Mouse (Mus musculus) gonadal fat pad, adult 2 months (tissue): Measurements from ENCODE around the gene Slc25a53. TPM values are rescaled to one million over a fixed set of nuclear protein-coding genes. Genes with fewer than 3 reads are reported as not detected.
"Not testable (repeated sequence)": the region's sequence is repeated elsewhere in the genome, so short reads cannot be mapped to it uniquely, and the experiment has no call there.

Experiments
- DNase-seq: peaks from one replicate; pipeline ENCODE4 v3.0.0-alpha.2; 2012; ENCODE audit warnings: low read depth
- polyA plus RNA-seq: library from polyadenylated mRNA; depleted of rRNA; stranded (reverse); fragments of >200 nt; gene quantifications from 2 replicates; pipeline ENCODE4 v1.2.3, GENCODE M21; 2012; rRNA removed

The Slc25a53 gene
- polyA plus RNA-seq, 1 experiment, result 5.6 TPM

DNA sequence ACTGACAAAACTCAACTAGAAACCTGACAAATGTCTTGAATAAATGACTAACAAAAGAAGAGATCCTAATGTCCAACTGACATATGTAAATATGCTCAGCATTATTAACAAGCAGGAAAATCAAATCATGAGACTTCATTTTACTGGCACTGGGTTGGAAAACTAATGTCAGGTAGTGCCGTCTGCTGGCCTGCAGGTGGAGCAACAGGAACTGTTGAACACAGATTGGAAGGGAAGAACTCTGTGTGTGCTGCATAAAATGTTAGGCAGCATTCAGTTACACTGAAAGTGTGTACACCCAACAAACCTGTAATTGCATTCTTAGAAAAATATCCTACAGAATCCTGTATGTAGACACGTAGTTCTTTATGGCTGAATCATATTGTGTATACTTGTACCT is 78.4 kb downstream of the Slc25a53 start:
- DNase-seq, result no peak

DNA sequence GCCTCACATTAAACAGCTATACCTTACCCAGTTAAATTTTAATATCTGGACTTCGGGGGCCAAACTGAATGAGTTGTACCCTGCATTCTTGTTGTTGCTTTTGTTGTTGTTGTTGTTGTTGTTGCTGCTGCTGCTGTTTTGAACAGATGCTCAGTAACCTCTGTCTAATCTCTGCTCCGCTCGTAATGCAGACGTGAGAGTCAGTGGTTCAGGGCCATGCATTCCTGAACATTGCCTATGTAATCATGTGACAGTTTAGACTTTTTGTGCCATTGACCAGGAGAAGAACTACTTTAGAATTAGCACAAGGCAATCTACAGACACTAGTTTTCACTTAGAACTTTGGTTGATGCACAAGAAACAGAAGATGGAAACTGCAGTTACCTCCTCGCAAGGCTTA is 79.8 kb downstream of the Slc25a53 start:
- DNase-seq, result not testable (repeated sequence)

DNA sequence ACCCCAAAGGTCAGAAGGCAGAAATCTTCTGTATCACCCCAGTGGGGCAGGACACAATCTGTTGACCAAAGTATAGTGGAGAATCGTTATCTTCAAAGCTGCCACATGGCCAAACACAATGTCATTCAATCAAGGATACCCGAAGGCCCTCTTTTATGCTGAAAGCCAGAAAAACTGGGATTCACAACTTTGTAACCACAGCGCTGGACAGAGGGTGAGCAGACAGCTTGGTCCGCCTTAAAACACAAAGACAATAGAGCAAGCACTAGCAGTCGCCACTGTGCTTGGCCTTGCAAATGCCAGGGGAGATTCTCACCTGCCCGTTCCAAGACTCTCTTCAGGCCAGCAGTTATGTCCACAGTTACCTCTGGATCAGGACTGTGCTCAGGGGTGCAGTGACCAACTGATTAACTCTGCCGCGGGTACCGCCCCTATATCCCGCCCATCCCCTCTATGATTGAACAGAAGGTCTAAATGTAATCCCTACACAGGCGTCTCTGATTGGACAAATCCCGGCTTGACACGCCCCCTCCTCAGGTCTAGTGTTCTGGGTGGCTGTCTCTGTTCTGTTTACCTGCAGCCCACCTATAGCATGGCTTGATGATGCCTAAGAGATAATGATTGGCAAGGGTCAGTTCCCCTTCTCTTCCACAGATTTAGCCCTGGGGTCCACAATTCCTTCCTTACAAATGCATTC is 80.4 kb downstream of the Slc25a53 start:
- not testable (repeated sequence) for DNase-seq

DNA sequence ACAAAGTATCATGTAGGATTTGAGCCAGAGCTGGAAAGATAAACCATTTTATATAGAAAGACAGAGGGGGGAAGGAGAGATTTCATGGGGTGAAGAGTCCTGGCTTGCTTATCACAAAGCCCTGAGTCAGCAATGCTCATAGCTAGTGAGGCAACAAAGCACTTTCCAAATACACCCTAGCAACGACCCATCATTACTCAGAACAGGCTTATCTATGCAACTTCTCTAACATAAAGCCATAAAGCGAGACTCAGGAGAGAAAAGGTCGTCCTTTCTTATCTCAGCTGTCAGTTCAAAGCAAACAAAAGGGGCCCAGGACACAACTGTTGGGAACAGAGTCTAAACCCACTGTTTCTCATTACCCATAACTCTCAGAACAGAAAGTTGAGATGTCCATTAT is 100.1 kb downstream of the Slc25a53 start:
- DNase-seq, result no peak

Other genes with a start within 250 kb of the Slc25a53 start
- gene Plp1, start 215.6 kb downstream of the Slc25a53 start, polyA plus RNA-seq, result 3.4 and 4.7 TPM in 2 replicates
- 0.08 and 0.27 TPM in 2 replicates for gene Rab9b, start 169.5 kb downstream of the Slc25a53 start, polyA plus RNA-seq
- not detected in 2 replicates for gene H2bfm, start 111.0 kb downstream of the Slc25a53 start, polyA plus RNA-seq
- not detected in 2 replicates for gene Tmsb15b2, start 62.8 kb downstream of the Slc25a53 start, polyA plus RNA-seq
- 0.58 and 0.79 TPM in 2 replicates for gene Tmsb15l, start 61.4 kb downstream of the Slc25a53 start, polyA plus RNA-seq
- 1.8 and 2.7 TPM in 2 replicates for gene Tmsb15b1, start 61.4 kb downstream of the Slc25a53 start, polyA plus RNA-seq
- gene Zcchc18, start 45.1 kb downstream of the Slc25a53 start, polyA plus RNA-seq, result 1.3 and 2.4 TPM in 2 replicates
- 1.3 and 1.7 TPM in 2 replicates for gene Fam199x, start 11.3 kb upstream of the Slc25a53 start, polyA plus RNA-seq
- gene Esx1, start 83.8 kb upstream of the Slc25a53 start, polyA plus RNA-seq, result 0.09 TPM in 1 of 2 replicates, not detected in the other